ENCODE assay signal across 8 mouse cellular contexts in the genomic region with DNA sequence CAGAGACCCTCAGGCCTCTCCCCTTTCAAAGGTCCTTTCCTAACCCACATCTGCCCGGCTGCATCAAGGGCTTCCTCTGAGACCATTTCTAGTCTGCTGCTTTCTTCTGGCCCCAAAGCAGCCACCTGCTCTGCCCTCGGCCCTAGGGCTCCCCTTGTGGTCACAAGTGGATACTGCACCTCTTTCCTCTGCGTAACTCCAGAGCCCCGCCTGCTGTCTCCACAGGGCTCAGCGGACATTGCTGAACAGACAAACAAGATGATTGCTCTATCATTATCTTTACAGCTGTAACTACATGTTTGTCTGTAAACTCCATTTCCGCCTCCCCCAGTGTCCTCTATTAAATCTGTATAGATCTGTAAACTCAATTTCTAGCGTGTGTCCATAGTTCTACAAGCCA. TPM values are rescaled to one million over a fixed set of nuclear protein-coding genes. Genes with fewer than 3 reads are reported as not detected.
A peak's percentile ranks its signal among the peaks of the same experiment; 100 is the strongest.
DNase-seq lines count a peak whose midpoint lies in the region; ATAC-seq lines count a peak whose summit lies in the region.

No protein-coding gene starts in this region.

- ATAC-seq in erythroid progenitor cell, adult 5-6 weeks (replicated peaks; ENCODE audit: low FRiP score, poor library complexity, severe bottlenecking): peak; percentile 70
- no peak for ATAC-seq in inflammation-experienced regulatory T-cells, adult 6 months

- DNase-seq in NIH3T3 (ENCODE audit: low read depth): peak; percentile 84
- DNase-seq in brain, adult 2 months (ENCODE audit: low read depth, low spot score): peak; percentile 89
- DNase-seq in heart, postnatal 4 days: peak; percentile 87
- peak; percentile 86 to 87 for DNase-seq in layer of hippocampus, postnatal 10 days (ENCODE audit: low spot score in 2 of 2)
- peak; percentile 77 to 86 for DNase-seq in lung, postnatal 4 days
- peak; percentile 53 to 64 for DNase-seq in right cerebral cortex, postnatal 36 days (ENCODE audit: low spot score in 2 of 2)

RNA-seq across cellular contexts. Expression of gene Rapgef1, which starts 37.1 kb away (rescaled TPM):
- total RNA-seq in erythroid progenitor cell, adult 5-6 weeks (2015; ENCODE audit: low replicate concordance): 8.4 and 9.7 TPM in 2 replicates
- 19.0 and 22.6 TPM in 2 replicates for total RNA-seq in erythroid progenitor cell, adult 5-6 weeks (2017; ENCODE audit: low replicate concordance)
- 10 to 100 TPM; 96.3 to 98.4 TPM for total RNA-seq in heart, postnatal 4 days (2021)
- 100 to 1,000 TPM; 119 to 123 TPM for total RNA-seq in layer of hippocampus, postnatal 10 days (2021)
- polyA plus RNA-seq in inflammation-experienced regulatory T-cells, adult 6 months (2017; shearing (Covaris generic)): 10 to 100 TPM; 26.4 to 37.9 (median 29.7) TPM

Comparison
In these comparisons a context has a peak if more than half of its experiments do, and no peak if none do; other contexts are left out.
1. RNA of gene Rapgef1, which starts 37.1 kb away (total RNA-seq): 119 to 123 TPM in layer of hippocampus, postnatal 10 days and 96.3 to 98.4 TPM in heart, postnatal 4 days; 8.4 to 22.6 TPM in erythroid progenitor cell, adult 5-6 weeks; every median in the first group is over 4 times any median in the second.
2. Peak in every context shown above with its lines, with median percentiles within 50 percentile points of each other: DNase-seq.